Mouse (Mus musculus): ENCODE measurements around the gene Slc35b1.

DNA sequence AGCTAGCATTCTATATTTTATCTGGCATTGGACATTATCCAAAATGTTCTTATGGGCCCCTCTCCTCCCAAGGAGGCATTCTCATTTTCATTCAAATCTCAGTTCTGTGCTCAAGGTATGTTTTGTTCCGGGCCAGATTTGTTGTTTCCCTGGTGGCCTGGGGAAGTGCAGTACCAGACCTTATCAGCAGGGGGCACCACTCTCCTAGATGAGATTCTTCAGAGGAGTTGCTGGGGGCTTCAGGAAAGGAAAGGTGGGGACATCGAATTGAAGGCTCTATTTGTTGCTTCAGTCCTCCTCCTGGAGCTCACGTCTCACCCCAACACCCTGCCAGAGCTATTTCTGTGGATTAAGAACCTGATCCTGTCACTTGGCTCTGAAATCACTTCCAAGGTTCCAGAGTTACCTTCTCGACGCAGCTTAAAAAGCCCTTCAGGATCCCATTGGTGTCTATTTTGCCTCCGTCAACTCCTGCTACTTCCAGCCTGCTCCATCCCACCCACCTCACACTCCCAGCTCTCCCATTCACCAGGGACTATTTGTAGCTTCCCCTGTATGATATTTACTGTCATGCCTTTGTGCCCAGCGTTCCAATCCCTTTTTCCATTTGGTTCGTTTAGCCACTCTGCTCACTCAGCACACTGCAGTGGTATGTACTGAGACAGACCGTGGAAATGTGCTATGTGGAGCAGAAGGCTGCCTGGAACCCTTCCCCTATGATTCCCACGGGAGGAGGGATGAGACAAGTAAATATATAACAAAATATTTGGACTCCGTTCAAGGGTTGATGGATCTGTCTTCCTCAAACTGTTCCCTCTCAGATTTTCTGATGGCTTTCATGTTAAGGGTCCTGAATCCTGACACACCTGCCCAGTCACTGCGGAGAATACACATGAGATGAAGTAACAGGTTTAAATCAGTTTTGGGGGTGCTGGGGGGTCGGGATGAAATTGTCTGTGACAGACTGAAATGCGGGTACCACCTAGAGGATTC lies 13.6 kb downstream of the Slc35b1 start:
- no peak for TF ChIP-seq ZMIZ1 (IDR thresholded peaks at IDR 0.05; ENCODE audit: low read depth, low read length)
- peak; percentile 99 to 100 for TF ChIP-seq CTCF (conservative IDR thresholded peaks at IDR 0.05 in 1 of 2, IDR thresholded peaks at IDR 0.05 in 1 of 2; ENCODE audit: low read depth in 2 of 2, low read length in 2 of 2)
- no peak for TF ChIP-seq POLR2AphosphoS2 (IDR thresholded peaks at IDR 0.05; ENCODE audit: low read depth, low read length)
- TF ChIP-seq MEF2A (IDR thresholded peaks at IDR 0.05; ENCODE audit: borderline replicate concordance, low read depth, low read length), result no peak
- TF ChIP-seq ZNF384 (IDR thresholded peaks at IDR 0.05; ENCODE audit: low read depth, low read length), result no peak
- no peak for TF ChIP-seq EP300 (IDR thresholded peaks at IDR 0.05; ENCODE audit: low read length)
- peak; percentile 84 for TF ChIP-seq ZC3H11A (IDR thresholded peaks at IDR 0.05; ENCODE audit: low read depth, low read length)
- no peak for TF ChIP-seq UBTF (IDR thresholded peaks at IDR 0.05; ENCODE audit: low read depth, low read length)
- TF ChIP-seq KAT2A (IDR thresholded peaks at IDR 0.05; ENCODE audit: insufficient replicate concordance, low read length), result no peak
- TF ChIP-seq USF2 (conservative IDR thresholded peaks at IDR 0.05; ENCODE audit: low read depth, low read length), result no peak
- TF ChIP-seq SMC3 (IDR thresholded peaks at IDR 0.05; ENCODE audit: low read depth, low read length), result peak; percentile 98

Measured in CH12.LX (cell line).